Mouse (Mus musculus) myocyte (in vitro differentiated cells): Measurements from ENCODE around the gene Ltbr. TPM values are rescaled to one million over a fixed set of nuclear protein-coding genes. Genes with fewer than 3 reads are reported as not detected.
"Not testable (repeated sequence)": the region's sequence is repeated elsewhere in the genome, so short reads cannot be mapped to it uniquely, and the experiment has no call there.

ENCODE experiments used
- H3K27me3 ChIP-seq: one replicate; pipeline ENCODE4 v1.6.1; 2011; ENCODE audit not compliant: control insufficient read depth, insufficient read depth, insufficient read length
- H3K36me3 ChIP-seq: one replicate; pipeline ENCODE4 v1.6.1; 2011; ENCODE audit not compliant: control insufficient read depth, insufficient read depth
- H3K4me2 ChIP-seq: one replicate; pipeline ENCODE4 v1.6.1; 2011; ENCODE audit warnings: low read depth, control low read depth
- H3K4me3 ChIP-seq: one replicate; pipeline ENCODE4 v1.5.1; 2011; ENCODE audit warnings: mild to moderate bottlenecking, control low read depth, moderate library complexity
- H3K79me2 ChIP-seq: one replicate; pipeline ENCODE4 v1.6.1; 2011; ENCODE audit not compliant: control insufficient read depth, insufficient read depth
- H3ac ChIP-seq: one replicate; pipeline ENCODE4 v1.6.1; 2011; ENCODE audit not compliant: control insufficient read depth, insufficient read length
- CEBPB ChIP-seq: IDR thresholded peaks from 2 replicates; pipeline ENCODE4 v1.6.1; 2011; ENCODE audit warnings: mild to moderate bottlenecking, moderate library complexity; ENCODE audit not compliant: poor library complexity, insufficient read depth, severe bottlenecking
- E2F4 ChIP-seq: IDR thresholded peaks from one replicate; pipeline ENCODE4 v1.6.1; 2011; ENCODE audit warnings: mild to moderate bottlenecking, control low read depth, moderate library complexity; ENCODE audit not compliant: insufficient read depth
- MAX ChIP-seq: IDR thresholded peaks from one replicate; pipeline ENCODE4 v1.6.1; 2011; ENCODE audit warnings: low read depth, mild to moderate bottlenecking, control low read depth
- MYOD1 ChIP-seq, 3 experiments: IDR thresholded peaks; one replicate each; pipeline ENCODE4 v1.6.1; 2011; ENCODE audit warnings: control low read depth in 2 of 3, low read depth in 2 of 3, mild to moderate bottlenecking in 2 of 3, moderate library complexity in 1 of 3; ENCODE audit not compliant: insufficient read length in 2 of 3, control insufficient read depth in 1 of 3
- MYOG ChIP-seq, 3 experiments: IDR thresholded peaks; one replicate each; pipeline ENCODE4 v1.6.1; 2011; ENCODE audit warnings: control low read depth in 2 of 3, low read depth in 2 of 3, mild to moderate bottlenecking in 2 of 3; ENCODE audit not compliant: insufficient read length in 2 of 3, control insufficient read depth in 1 of 3, insufficient read depth in 1 of 3
- POLR2A ChIP-seq: IDR thresholded peaks from one replicate; pipeline ENCODE4 v1.6.1; 2011; ENCODE audit warnings: low read depth, mild to moderate bottlenecking, control low read depth, moderate library complexity; ENCODE audit not compliant: insufficient read length
- POLR2AphosphoS2 ChIP-seq: IDR thresholded peaks from one replicate; pipeline ENCODE4 v1.6.1; 2011; ENCODE audit warnings: low read depth, control low read depth; ENCODE audit not compliant: insufficient read length
- REST ChIP-seq: IDR thresholded peaks from one replicate; pipeline ENCODE4 v1.6.1; 2011; ENCODE audit warnings: mild to moderate bottlenecking, control low read depth, moderate library complexity; ENCODE audit not compliant: insufficient read depth, insufficient read length
- SRF ChIP-seq: IDR thresholded peaks from one replicate; pipeline ENCODE4 v1.6.1; 2011; ENCODE audit warnings: low read depth; ENCODE audit not compliant: control insufficient read depth, insufficient read length
- TCF12 ChIP-seq: IDR thresholded peaks from one replicate; pipeline ENCODE4 v1.6.1; 2011; ENCODE audit warnings: mild to moderate bottlenecking, control low read depth; ENCODE audit not compliant: poor library complexity, insufficient read depth, severe bottlenecking
- TCF3 ChIP-seq: IDR thresholded peaks from one replicate; pipeline ENCODE4 v1.6.1; 2011; ENCODE audit warnings: low read depth, control low read depth; ENCODE audit not compliant: insufficient read length
- USF1 ChIP-seq: IDR thresholded peaks from one replicate; pipeline ENCODE4 v1.6.1; 2011; ENCODE audit warnings: low read depth, mild to moderate bottlenecking, control low read depth, moderate library complexity
- polyA plus RNA-seq: library from polyadenylated mRNA; unstranded; fragments of >200 nt; fragmentation: generic; extraction: Trizol; gene quantifications from one replicate; pipeline ENCODE4 v1.2.1, GENCODE M21; 2012; ENCODE audit warnings: missing spikeins

Gene Ltbr
- polyA plus RNA-seq, 1 experiment, result 79.0 TPM

DNA sequence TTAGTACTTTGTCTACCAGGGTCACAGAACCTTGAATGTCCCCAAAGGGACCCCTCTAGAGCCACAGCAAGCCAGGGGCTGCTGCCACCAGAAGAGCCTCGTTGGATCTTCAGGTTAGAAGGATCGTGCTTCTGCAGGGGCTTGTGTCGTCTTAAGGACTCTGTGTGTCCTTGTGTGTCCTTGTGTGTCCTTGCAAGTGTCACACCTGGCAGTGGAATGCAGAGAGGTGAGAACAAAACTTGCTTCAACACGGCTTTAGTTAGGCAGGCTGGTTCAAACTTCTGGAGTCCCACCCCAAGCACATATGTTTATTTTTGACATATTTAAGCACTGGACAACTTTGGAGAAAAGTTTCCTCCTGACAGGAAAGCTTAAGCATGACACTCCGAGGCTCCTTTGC lies 25.0 kb downstream of the Ltbr start:
- H3ac ChIP-seq, result no peak overlapping the region
- no peaks in the 10 kb centered on the region for H3K79me2 ChIP-seq
- H3K36me3 ChIP-seq, result no peaks in the 10 kb centered on the region
- no peak overlapping the region for H3K4me3 ChIP-seq
- TF ChIP-seq MYOG (IDR thresholded peaks at IDR 0.05; ENCODE audit: control insufficient read depth in 1 of 3, insufficient read depth in 1 of 3, insufficient read length in 2 of 3, low read depth in 2 of 3) (no peak), USF1 (no peak), SRF (no peak)
- no peak overlapping the region for H3K4me2 ChIP-seq
- H3K27me3 ChIP-seq, result no peaks in the 10 kb centered on the region

DNA sequence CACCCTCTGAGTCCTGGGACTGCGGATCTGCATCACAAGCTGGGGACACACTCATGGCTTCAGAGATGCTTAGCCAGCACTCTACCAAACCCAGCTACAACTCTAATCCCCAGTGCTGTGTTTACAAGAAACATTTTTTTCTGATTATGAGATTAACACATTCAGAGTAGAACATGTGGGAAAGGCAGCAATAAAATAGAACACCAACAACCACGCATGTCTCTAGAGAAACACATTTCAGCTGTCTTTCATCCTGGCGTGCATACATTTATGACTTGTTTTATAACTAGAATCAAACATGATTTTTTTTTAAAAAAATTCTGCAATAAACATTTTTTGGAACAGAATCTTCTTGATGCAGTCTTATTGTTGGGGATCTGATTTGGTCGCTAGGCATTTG lies 26.7 kb downstream of the Ltbr start:
- no peaks in the 10 kb centered on the region for H3K36me3 ChIP-seq
- H3K27me3 ChIP-seq, result no peaks in the 10 kb centered on the region
- H3K4me2 ChIP-seq, result no peak overlapping the region
- no peak overlapping the region for H3K4me3 ChIP-seq
- H3K79me2 ChIP-seq, result no peaks in the 10 kb centered on the region
- TF ChIP-seq MYOG (IDR thresholded peaks at IDR 0.05; ENCODE audit: control insufficient read depth in 1 of 3, insufficient read depth in 1 of 3, insufficient read length in 2 of 3, low read depth in 2 of 3) (no peak), E2F4 (no peak), TCF12 (no peak), USF1 (no peak), REST (no peak), CEBPB (no peak), SRF (no peak), TCF3 (no peak), MYOD1 (IDR thresholded peaks at IDR 0.05; ENCODE audit: control insufficient read depth in 1 of 3, insufficient read length in 2 of 3, low read depth in 2 of 3) (no peak), POLR2A (no peak), MAX (no peak)
- no peak overlapping the region for H3ac ChIP-seq

DNA sequence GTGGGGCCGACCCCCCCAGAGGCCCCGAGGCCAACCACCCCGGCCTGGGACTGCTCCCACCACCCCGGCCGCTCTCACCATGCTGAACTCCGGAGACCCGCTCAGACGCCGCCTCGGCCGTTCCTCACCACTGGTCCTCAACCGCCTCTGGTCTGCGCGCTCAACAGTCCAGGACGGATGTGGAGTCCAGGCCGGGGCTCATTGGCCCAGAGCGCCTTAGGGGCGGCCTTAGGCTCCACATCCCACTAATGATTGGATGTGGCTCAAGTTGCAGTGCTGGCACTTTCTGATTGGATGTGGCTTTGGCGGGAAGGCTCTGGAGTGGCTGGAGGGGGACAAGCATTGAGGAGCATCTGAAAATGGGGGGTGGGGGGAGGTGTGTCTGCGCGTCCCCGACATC lies 27.8 kb downstream of the Ltbr start, which contains the start of gene Tuba3a:
Gene Tuba3a, minus strand, starts transcription at position 153 of the 400 bp plus-strand sequence.
- Histone ChIP-seq H3K79me2 (no peaks in the 10 kb centered on the region), H3K4me2 (no peak within 1 kb of the TSS), H3K36me3 (no peaks in the 10 kb centered on the region), H3ac (no peak within 1 kb of the TSS), H3K27me3 (no peaks in the 10 kb centered on the region), H3K4me3 (no peak within 1 kb of the TSS)
- TF ChIP-seq TCF12 (no peak), REST (no peak), TCF3 (no peak), POLR2AphosphoS2 (no peak), CEBPB (no peak), USF1 (no peak), MYOG (IDR thresholded peaks at IDR 0.05; ENCODE audit: control insufficient read depth in 1 of 3, insufficient read depth in 1 of 3, insufficient read length in 2 of 3, low read depth in 2 of 3) (no peak), MAX (no peak), MYOD1 (IDR thresholded peaks at IDR 0.05; ENCODE audit: control insufficient read depth in 1 of 3, insufficient read length in 2 of 3, low read depth in 2 of 3) (no peak), POLR2A (no peak), SRF (no peak), E2F4 (no peak)

DNA sequence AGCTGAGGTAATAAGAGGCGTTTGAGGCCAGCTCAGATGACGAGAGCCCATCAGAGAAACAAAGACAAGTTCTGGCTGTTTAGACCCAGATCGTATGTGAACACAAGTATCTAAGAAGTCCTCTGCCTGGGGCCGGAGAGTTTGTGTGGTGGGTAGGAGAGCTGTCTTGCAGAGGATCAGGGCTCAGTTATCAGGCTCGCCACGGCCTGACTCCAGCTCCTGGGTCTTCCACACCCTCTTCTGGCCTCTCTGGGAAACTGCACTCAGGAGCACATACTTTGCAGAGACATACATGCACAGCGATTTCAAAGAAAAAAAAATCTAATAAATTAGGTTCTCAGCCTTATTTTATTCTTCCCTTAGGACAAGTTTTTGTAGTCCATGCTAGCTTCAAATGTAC lies 28.9 kb downstream of the Ltbr start:
- Histone ChIP-seq H3K27me3 (no peaks in the 10 kb centered on the region), H3K79me2 (no peaks in the 10 kb centered on the region), H3ac (no peak overlapping the region), H3K4me3 (no peak overlapping the region), H3K36me3 (no peaks in the 10 kb centered on the region), H3K4me2 (no peak overlapping the region)
- no peak for TF ChIP-seq TCF12
- no peak for TF ChIP-seq USF1
- TF ChIP-seq MYOG (IDR thresholded peaks at IDR 0.05; ENCODE audit: control insufficient read depth in 1 of 3, insufficient read depth in 1 of 3, insufficient read length in 2 of 3, low read depth in 2 of 3), result no peak
- TF ChIP-seq TCF3, result no peak
- no peak for TF ChIP-seq MYOD1 (IDR thresholded peaks at IDR 0.05; ENCODE audit: control insufficient read depth in 1 of 3, insufficient read length in 2 of 3, low read depth in 2 of 3)
- no peak for TF ChIP-seq E2F4
- TF ChIP-seq MAX, result no peak
- TF ChIP-seq SRF, result no peak
- no peak for TF ChIP-seq REST
- TF ChIP-seq CEBPB, result no peak
- TF ChIP-seq POLR2A, result no peak
- TF ChIP-seq POLR2AphosphoS2, result no peak

DNA sequence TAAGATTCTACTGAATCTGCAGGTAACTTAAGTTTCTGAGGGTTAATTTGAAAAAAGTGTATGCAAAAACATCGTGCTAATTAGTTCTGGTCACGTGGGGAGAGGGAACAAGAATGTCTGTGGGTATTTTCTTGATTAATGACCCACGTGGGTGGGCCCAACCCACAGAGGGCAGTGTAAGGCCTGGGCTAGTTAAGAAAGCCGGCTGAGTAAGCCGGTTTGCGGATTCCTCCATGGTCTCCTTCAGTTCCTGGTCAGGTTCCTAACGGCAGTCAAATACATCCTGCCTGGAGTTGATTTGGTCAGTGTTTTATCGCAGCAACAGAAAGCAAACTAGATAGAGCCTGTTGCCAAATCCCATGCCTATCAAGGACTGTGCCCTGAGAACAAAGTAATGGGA lies 29.4 kb downstream of the Ltbr start:
- Histone ChIP-seq H3K27me3 (no peaks in the 10 kb centered on the region), H3K79me2 (no peaks in the 10 kb centered on the region), H3ac (no peak overlapping the region), H3K4me2 (no peak overlapping the region), H3K4me3 (no peak overlapping the region), H3K36me3 (no peaks in the 10 kb centered on the region)
- TF ChIP-seq REST (no peak), SRF (no peak), POLR2A (no peak), MYOD1 (IDR thresholded peaks at IDR 0.05; ENCODE audit: control insufficient read depth in 1 of 3, insufficient read length in 2 of 3, low read depth in 2 of 3) (no peak), USF1 (no peak), TCF12 (no peak), CEBPB (no peak), E2F4 (no peak), POLR2AphosphoS2 (no peak), MAX (no peak), MYOG (IDR thresholded peaks at IDR 0.05; ENCODE audit: control insufficient read depth in 1 of 3, insufficient read depth in 1 of 3, insufficient read length in 2 of 3, low read depth in 2 of 3) (no peak), TCF3 (no peak)

DNA sequence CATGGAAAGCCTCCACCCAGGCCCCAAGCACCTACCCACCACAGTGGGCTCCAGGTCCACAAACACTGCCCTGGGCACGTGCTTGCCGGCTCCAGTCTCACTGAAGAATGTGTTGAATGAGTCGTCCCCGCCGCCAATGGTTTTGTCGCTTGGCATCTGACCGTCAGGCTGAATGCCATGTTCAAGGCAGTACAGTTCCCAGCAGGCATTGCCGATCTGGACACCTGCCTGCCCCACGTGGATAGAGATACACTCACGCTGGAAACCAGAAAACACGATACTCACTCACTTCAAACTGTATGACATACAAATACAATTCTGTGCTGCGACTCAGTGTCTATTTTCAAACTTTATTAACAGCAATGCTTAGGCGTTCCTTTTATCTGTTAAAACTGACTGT lies 31.0 kb downstream of the Ltbr start:
- H3K36me3 ChIP-seq, H3K79me2 ChIP-seq, H3ac ChIP-seq, H3K4me2 ChIP-seq, H3K4me3 ChIP-seq, H3K27me3 ChIP-seq: not testable (repeated sequence)
